Mouse (Mus musculus): ENCODE data around the gene Tbl1x.

- TF ChIP-seq CTCF (IDR thresholded peaks at IDR 0.05; ENCODE audit: borderline replicate concordance, control insufficient read depth, extremely low read depth, insufficient read depth, low read length, poor library complexity): no peak
- TF ChIP-seq POLR2A (IDR thresholded peaks at IDR 0.05; ENCODE audit: control insufficient read depth, extremely low read depth, insufficient read depth, low read length, poor library complexity): no peak
Measured at GRCm38 (mm10) chrX:77545362-77546078, 34.7 kb downstream of the Tbl1x start.

Measured in thymus, adult 2 months (tissue).